Mouse (Mus musculus) E14TG2a.4 (cell line): ENCODE measurements around the gene Sik1.

Source experiments
- CTCF ChIP-seq: conservative IDR thresholded peaks from 2 replicates; pipeline ENCODE4 v1.5.1; 2014; ENCODE audit warnings: low read length
- POU5F1 ChIP-seq: IDR thresholded peaks from 2 replicates; pipeline ENCODE4 v1.6.1; 2014; ENCODE audit warnings: low read length, borderline replicate concordance

- TF ChIP-seq CTCF, result no peak
- no peak for TF ChIP-seq POU5F1
Observed at GRCm38 (mm10) chr17:31846970-31847369, 8.6 kb downstream of the Sik1 start.
